Mouse (Mus musculus): Measurements from ENCODE around the gene Rbm8a.
A peak's percentile ranks its signal among the peaks of the same experiment; 100 is the strongest.

Gene Rbm8a

GRCm38 (mm10) chr3:96629729-96630600 is at the start of gene Rbm8a:
Rbm8a (plus strand) TSS chr3:96629933.
- peak; percentile 96 to 97 for DNase-seq (ENCODE audit: low spot score in 2 of 2)

DNA sequence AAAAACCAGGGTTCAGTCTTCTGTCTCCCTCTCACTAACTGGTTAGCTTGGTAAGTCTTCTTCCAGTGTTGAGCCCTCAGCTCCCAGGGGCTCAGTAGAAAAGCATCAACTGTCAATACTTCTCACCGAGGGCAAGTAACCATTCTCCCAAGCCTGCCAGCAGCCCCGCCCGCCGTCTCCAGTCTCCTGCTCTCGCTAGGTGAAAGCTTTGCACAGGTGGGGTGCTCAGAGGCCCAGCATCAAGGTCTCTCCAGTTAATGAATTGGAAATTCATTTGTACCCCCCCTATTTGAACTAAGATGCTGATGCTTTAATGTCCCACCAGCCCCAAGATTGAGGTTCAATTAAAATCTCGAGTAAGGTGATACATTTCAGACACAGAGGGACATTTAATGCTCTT is 48.6 kb upstream of the Rbm8a start:
- DNase-seq (ENCODE audit: low spot score in 2 of 2): no peak

DNA sequence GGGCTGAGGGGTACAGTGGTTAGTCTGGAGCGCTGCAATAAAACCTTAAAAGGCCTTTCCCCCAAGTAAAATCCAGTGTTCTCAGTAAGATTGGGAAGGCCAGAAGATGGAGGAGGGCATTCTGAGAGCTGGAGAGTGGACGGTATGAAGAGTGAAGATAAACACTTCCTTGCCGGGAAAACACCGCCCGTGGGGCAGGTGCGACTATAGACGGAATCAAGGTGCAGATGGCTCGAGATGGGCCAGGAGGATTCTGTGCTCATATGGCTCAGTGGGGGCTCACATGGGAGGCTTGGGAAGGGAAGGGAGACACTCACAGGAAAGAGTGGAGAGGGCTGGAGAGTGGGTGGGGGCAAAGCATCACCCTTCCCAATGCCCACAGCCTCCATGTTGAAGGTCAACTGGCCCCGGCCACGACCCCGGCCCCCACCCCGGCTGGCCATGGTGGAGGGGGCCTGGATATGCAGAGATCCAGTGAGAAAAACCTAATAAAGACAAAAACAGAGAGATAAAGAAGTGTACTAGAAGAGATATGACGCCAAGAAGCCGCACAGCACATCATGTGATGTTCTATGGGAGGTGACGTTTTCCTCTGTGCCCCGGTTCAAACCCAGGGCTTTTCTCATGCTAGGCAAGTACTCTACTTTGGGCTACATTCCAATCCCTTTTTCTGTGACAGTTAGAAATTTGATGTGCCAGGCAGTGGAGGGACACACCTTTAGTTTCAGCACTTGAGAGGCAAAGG is 47.8 kb upstream of the Rbm8a start:
- no peak for DNase-seq (ENCODE audit: low spot score in 2 of 2)

DNA sequence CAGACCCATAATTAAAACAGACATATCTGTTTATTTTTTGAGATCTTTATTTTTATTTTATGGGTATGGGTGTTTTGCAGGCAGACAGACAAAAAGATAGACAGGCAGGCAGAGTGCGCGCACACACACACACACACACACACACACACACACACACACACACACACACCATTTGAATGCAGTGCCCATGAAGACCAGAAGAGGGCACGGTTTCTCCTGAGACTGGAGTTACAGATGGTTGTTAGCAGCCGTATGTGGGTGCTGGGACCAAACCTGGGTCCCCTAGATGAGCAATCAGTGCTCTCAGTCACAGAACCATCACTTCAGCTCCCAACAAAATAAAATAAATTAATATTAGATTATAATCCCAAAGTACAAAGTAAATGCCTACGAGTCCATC is 46.3 kb upstream of the Rbm8a start:
- DNase-seq (ENCODE audit: low spot score in 2 of 2): no peak

DNA sequence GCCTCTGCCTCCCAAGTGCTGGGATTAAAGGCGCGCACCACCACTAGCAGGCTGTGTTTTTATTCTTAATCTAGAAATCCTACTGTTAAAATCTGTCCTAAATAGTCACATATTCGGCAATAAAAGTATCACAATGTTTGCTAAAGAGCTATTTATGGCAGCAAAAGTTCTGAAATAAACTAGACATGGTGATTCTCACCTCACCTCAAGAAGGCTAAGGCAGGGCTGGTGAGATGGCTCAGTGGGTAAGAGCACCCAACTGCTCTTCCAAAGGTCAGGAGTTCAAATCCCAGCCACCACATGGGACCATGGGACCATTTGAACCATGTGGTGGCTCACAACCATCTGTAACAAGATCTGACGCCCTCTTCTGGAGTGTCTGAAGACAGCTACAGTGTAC is 39.1 kb upstream of the Rbm8a start:
- no peak for DNase-seq (ENCODE audit: low spot score in 2 of 2)

- no peak for DNase-seq (ENCODE audit: low spot score in 2 of 2)
These were observed 36.4 kb upstream of the Rbm8a start for GRCm38 (mm10) chr3:96593374-96593773.

DNA sequence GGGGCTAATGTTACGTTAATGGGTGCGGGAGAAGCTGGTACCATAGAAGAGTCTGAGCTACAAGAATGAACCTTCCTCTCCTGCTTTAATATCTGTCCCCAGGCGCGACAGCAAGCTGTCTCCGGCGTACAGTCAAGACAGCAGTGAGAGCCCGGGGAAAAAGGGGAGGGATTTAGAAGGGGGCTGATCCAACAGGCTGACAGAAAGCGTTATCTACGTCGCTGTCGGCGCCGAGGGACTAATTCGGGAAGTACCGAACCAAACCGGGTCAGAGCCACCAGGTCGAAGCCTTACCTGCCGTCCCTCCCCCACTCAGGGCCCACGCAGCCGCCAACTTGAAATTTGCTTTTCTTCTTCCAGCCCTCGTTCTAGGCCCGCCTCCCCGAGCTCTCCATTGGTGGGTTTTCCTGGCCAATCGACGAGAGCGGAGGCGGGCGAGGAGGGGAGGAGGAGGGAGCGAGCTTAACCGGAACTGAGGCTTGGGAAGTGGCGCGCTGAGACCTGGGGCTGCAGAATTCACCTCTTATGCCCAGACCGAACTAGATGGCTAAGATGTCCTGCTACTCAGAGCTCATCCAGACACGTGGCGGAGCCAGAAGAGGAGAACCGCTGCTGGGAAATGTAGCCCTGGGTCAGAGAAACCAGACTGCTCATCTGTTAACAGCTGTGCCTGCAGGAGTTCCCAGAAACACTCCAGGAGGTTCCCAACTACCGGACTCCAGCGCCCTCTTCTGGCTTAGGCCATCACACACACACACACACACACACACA is 35.8 kb upstream of the Rbm8a start, which contains the start of gene Polr3gl:
Gene Polr3gl (minus strand): TSS at position 392 of the 771 bp plus-strand sequence.
- peak; percentile 91 to 92 for DNase-seq (ENCODE audit: low spot score in 2 of 2)

- DNase-seq (ENCODE audit: low spot score in 2 of 2): no peak
These were observed 34.9 kb upstream of the Rbm8a start for GRCm38 (mm10) chr3:96594851-96595250.

GRCm38 (mm10) chr3:96595661-96596060 is 34.1 kb upstream of the Rbm8a start:
- no peak for DNase-seq (ENCODE audit: low spot score in 2 of 2)

GRCm38 (mm10) chr3:96596228-96596707 is 33.5 kb upstream of the Rbm8a start, which contains the start of gene Ankrd34a:
Ankrd34a (plus strand) TSS chr3:96596636.
- DNase-seq (ENCODE audit: low spot score in 2 of 2): peak; percentile 53 to 65

- no peak for DNase-seq (ENCODE audit: low spot score in 2 of 2)
These were observed 32.9 kb upstream of the Rbm8a start for GRCm38 (mm10) chr3:96596855-96597254.

- peak; percentile 32 to 41 for DNase-seq (ENCODE audit: low spot score in 2 of 2)
These were observed 32.3 kb upstream of the Rbm8a start for GRCm38 (mm10) chr3:96597435-96597891.

DNA sequence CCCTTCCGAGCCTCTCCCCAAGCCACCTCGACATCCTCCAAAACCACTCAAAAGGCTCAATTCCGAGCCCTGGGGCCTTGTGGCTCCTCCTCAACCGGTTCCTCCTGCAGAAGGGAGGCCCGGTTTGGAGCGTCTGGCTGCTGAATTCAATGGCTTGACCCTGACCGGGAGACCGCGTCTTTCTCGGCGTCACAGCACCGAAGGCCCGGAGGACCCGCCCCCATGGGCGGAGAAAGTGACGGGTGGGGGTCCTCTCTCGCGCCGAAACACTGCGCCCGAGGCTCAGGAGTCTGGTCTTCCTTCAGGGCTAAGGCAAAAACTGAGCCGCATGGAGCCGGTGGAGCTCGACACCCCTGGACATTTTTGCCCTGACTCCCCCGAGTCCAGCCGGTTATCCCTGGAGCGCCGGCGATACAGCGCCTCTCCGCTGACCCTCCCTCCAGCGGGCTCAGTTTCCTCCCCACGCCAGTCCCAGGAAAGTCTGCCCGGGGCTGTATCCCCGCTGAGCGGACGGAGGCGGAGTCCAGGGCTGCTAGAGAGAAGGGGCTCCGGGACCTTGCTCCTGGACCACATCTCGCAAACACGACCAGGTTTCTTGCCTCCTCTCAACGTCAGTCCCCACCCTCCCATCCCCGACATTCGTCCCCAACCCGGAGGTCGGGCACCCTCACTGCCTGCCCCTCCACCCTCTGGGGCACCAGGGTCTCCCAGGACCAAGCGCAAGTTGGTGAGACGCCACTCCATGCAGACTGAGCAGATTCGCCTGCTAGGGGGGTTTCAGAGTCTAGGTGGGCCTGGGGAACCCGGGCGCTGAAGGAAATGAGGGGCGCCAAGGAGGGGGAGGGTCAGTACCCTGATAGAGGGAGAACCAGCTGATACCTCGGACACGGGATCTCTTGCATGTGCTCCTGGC is 31.3 kb upstream of the Rbm8a start:
- peak in 1 of 2 experiments; percentile 38 for DNase-seq (ENCODE audit: low spot score in 2 of 2)

GRCm38 (mm10) chr3:96599069-96599393 is 30.7 kb upstream of the Rbm8a start:
- no peak for DNase-seq (ENCODE audit: low spot score in 2 of 2)

DNA sequence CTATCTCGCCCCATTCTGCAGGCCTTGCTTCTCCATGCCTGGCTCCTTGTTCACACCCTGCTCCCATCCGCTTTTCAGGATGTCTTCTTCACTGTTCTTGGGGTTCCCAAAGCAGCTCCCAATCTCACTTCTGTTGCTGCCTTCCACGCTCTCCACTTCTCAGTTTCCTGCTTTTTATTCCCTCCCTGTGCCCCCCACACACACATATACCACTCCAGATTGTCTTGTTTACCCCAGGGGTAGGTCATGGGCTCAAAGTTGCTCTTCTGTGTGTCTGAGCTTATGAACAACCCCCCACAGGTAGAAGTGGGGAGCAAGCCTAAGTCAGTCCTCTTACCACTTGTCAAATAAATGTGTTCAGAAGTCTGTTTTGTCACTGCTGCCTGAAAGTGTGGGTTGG is 30.3 kb upstream of the Rbm8a start:
- DNase-seq (ENCODE audit: low spot score in 2 of 2): no peak

GRCm38 (mm10) chr3:96600639-96601250 is 29.0 kb upstream of the Rbm8a start, which contains the start of gene Lix1l:
Lix1l (plus strand) TSS chr3:96601149.
- DNase-seq (ENCODE audit: low spot score in 2 of 2): peak; percentile 77 to 88

DNA sequence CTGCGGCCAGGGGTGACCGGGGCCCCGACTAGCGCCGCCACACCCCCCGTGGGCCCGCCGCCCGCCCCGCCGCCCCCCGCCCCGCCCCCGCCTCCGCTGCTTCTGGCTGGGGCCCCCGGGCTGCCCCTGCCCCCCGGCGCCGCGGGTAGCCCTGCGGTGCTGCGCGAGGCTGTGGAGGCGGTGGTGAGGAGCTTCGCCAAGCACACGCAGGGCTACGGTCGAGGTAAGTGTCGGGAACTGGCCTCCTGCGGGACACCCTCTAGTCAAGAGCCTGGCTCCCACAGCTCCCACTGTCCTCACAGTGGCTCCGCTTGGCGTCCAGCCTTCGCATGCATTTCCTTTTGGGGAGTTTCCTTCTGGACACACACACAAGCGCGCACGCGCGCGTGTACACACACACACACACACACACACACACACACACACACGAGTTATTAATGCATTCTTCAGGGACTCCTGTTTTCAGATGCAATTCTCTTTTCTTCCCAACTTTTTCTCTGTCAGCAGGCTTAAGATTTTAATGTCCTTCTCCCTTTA is 28.4 kb upstream of the Rbm8a start:
- DNase-seq (ENCODE audit: low spot score in 2 of 2): peak; percentile 39 to 49

DNA sequence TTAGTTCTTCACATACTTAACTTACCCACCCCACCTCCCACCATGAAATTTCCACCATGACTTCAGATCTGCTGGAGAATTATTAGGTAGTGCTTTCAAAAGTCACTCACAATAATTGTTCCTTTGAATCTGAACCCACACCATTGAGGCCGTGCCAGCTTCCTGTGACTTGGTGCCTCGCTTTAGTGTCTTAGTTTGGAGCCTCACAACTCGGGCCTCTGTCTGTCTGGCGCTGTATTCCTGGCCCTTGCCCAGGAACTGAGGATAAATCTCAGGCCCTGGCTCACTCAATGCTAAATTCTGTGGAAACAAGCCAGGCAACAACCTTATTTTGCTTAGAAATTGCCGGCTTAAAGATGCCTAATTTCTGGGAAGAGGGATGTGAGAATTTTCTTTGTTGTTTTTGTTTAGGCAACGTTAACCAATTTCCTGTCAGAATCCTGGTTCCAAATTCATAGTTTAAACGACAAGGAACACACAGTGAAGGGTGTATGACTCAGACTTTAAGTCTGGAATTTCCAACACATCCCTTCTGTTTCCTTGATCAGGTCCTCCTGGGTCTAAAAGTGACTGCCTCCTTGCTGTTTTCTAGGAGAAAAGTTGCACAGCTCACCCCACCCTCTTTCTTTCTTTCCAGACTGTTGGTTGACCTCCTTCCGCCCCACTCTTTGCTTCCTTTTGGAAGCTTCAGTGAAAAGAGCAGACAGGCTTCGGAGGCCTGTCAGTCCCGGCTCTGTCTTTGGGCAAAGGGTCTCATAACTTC is 27.6 kb upstream of the Rbm8a start:
- DNase-seq (ENCODE audit: low spot score in 2 of 2): no peak

DNA sequence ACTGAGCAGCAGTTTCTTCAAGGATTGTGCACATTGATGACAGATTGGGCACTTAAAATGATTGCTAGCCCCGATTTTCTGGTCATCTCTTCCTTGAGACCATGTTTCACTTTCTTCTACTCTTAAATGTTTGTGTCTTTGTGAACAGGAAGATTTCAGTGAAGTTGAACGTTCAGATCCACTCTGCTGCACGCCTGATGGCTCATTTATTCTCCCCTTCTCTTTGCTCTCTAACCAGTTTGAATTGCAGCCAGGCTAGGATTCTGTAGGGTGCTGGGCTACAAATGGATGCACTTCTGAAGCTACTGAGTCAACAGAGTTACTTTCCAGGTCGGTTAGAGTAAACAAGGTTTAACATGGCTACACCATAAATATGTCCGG is 27.0 kb upstream of the Rbm8a start:
- no peak for DNase-seq (ENCODE audit: low spot score in 2 of 2)

Measured in frontal cortex, postnatal 25 days (tissue).